Mouse (Mus musculus) liver, embryonic 12.5 days (tissue): ENCODE data around the gene BC067074. TPM values are rescaled to one million over a fixed set of nuclear protein-coding genes. Genes with fewer than 3 reads are reported as not detected.
"Not testable (repeated sequence)": the region's sequence is repeated elsewhere in the genome, so short reads cannot be mapped to it uniquely, and the experiment has no call there.

ENCODE experiments used
- ATAC-seq: fragments of 200-750 bp; cut with Nextera tagmentation; 2 replicates; pipeline ENCODE4 v1.8.0; 2017; ENCODE audit warnings: moderate number of reproducible peaks, mild to moderate bottlenecking, moderate library complexity
- H3K27ac ChIP-seq: fragments of 300-500 bp; sonication (generic); 2 replicates; pipeline ENCODE4 v1.5.1; 2016; ENCODE audit warnings: mild to moderate bottlenecking
- H3K27me3 ChIP-seq: fragments of 300-500 bp; sonication (generic); replicated peaks from 2 replicates; pipeline ENCODE4 v1.6.1; 2016; ENCODE audit warnings: mild to moderate bottlenecking, moderate library complexity
- H3K36me3 ChIP-seq: fragments of 300-500 bp; sonication (generic); 2 replicates; pipeline ENCODE4 v1.6.1; 2016; ENCODE audit warnings: mild to moderate bottlenecking, moderate library complexity
- H3K4me1 ChIP-seq: fragments of 300-500 bp; sonication (generic); 2 replicates; pipeline ENCODE4 v1.6.1; 2016
- H3K4me2 ChIP-seq: fragments of 300-500 bp; sonication (generic); 2 replicates; pipeline ENCODE4 v1.6.1; 2016; ENCODE audit warnings: mild to moderate bottlenecking, moderate library complexity
- H3K4me3 ChIP-seq: fragments of 300-500 bp; sonication (generic); 2 replicates; pipeline ENCODE4 v1.5.1; 2016; ENCODE audit warnings: mild to moderate bottlenecking, moderate library complexity
- H3K9ac ChIP-seq: fragments of 300-500 bp; sonication (generic); 2 replicates; pipeline ENCODE4 v1.6.1; 2016; ENCODE audit warnings: mild to moderate bottlenecking, moderate library complexity
- H3K9me3 ChIP-seq: fragments of 300-500 bp; sonication (generic); replicated peaks from 2 replicates; pipeline ENCODE4 v1.6.1; 2016; ENCODE audit warnings: mild to moderate bottlenecking, moderate library complexity
- WGBS: fragments of 180-500 bp; shearing (Covaris S2); methylation state at CpG from one replicate; pipeline ENCODE4 v1.1.7; 2016; ENCODE audit not compliant: insufficient replicate concordance; 5-methylcytosine and 5-hydroxymethylcytosine counted together
- polyA plus RNA-seq: library from polyadenylated mRNA; unstranded; fragments of >200 nt; fragmentation: Nextera tagmentation; extraction: Ambion mirVana; gene quantifications from 2 replicates; pipeline ENCODE4 v1.2.1, GENCODE M21; 2016

BC067074 gene
- polyA plus RNA-seq = 0.49 and 0.75 TPM in 2 replicates

DNA sequence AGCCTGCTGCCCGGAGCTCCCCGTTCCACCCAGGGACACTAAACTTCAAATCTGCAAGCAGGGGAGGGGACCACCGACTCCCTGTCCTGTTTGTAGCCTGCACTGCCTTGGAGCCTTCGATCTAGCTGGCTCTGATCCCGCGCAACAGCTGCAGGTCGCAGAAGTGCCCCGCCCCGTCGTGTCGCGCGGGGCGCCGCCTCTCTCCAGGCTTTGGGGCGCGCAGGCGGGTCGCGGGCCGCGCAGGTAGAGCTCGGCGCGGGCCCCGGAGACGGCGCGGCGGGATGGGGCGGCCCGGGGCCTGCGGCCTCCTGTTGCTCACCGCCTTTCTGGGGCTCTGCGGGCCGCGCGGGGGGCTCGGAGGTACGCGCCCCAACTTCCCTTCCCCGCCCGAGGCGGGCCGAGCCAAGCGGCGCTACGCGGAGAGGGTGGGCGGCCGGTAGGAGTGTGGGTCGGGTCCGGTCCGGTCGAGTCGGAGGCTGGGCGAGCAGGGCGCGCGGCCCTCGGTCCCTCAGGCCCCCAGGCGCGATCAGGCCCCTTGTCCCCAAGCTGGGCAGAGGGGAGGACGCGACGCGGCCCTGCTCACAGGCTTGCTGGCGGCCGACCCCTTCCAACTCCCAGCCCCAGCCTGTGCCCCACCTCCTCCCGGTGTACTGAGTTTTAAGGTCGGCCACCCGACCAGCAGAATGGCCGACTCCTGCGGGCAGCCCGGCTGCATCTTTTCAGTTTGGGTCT, at the start of gene BC067074:
BC067074 (plus strand) TSS at position 185 of the 732 bp plus-strand sequence.
- no peak within 1 kb of the TSS for H3K27ac ChIP-seq
- no peaks in the 10 kb centered on the region for H3K36me3 ChIP-seq
- peaks cover 41% of the 10 kb centered on the region for H3K27me3 ChIP-seq
- no peaks in the 10 kb centered on the region for H3K9me3 ChIP-seq
- peak within 1 kb of the TSS; percentile 58 for H3K4me3 ChIP-seq
- H3K4me2 ChIP-seq = peak within 1 kb of the TSS; percentile 72
- H3K9ac ChIP-seq = peak within 1 kb of the TSS; percentile 61
- H3K4me1 ChIP-seq = 0 out of 2 replicates have a peak, but pooled peaks cover 7% of the 10 kb centered on the region
- WGBS = 2% methylated on average over 58 of the region's 75 CpGs
- no peak for ATAC-seq

DNA sequence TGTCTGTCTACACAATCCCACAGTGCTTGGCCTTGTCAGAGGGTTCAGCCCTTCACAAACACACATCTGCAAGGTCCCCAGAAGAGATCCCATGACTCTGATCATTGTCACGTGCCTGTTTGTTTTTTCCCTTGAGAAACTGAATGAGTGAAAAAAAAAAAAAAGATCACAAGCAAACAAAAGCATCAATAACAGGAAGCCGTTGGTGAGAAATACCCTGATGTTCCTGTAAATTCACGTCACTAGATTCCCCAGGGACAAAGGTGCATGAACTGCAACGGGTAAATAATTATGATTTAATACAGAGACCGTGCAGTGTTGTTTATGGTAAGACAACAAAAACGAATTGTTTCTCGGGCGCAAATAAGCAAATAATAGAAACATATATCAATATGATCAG, 47.9 kb upstream of the BC067074 start:
- Histone ChIP-seq H3K27ac (no peak overlapping the region), H3K27me3 (no peaks in the 10 kb centered on the region)
- WGBS = 67% methylated on average over 8 of the region's 8 CpGs

DNA sequence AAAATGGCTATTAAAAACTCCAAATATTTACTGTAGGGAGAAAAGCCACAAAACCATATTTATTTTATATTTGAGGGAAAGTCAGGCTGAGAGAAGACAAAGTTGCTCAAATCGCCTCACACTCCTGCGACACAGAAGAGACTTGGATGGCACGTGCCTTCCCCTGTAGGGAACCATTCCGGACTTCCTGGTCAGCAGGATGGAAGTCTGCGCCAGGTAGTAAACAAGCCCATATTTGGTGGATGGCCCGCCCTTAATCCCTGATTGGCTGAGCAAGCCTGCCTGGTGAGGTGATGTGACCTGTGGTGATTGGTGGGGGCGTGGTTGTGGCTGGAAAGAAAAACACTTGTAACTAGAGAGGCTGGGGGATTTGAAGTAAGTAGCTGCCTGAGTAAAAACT, 40.4 kb upstream of the BC067074 start:
- H3K27me3 ChIP-seq, H3K27ac ChIP-seq, H3K9ac ChIP-seq, ATAC-seq, H3K9me3 ChIP-seq, H3K4me1 ChIP-seq, H3K4me3 ChIP-seq, H3K4me2 ChIP-seq, H3K36me3 ChIP-seq: not testable (repeated sequence)
- WGBS = 74% methylated on average over 7 of the region's 7 CpGs

More for the DNA sequence above, 47.9 kb upstream of the BC067074 start:
- no peak overlapping the region for H3K4me2 ChIP-seq
- no peaks in the 10 kb centered on the region for H3K9me3 ChIP-seq
- no peak overlapping the region for H3K4me3 ChIP-seq
- ATAC-seq = no peak
- no peaks in the 10 kb centered on the region for H3K36me3 ChIP-seq
- H3K9ac ChIP-seq = no peak overlapping the region
- H3K4me1 ChIP-seq = no peaks in the 10 kb centered on the region

DNA sequence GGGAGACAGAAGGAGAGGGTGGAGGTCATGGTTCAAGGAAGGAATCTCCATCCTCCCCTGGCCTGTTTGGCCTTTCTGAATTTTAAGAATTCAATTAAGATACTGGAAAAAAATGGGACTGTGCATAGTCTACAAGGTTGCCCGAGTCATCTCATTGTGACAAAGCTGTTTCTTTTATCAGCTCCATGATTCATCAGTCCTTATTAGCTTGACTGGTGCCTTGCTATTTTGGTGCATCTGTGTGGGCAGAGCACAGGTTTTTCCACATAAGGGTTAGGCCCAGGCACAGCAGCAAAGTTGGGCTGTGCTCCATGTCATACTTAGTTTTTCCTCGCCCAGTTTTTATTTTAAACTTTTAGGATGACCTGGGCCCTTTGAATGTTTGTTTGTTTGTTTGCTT, 36.2 kb upstream of the BC067074 start:
- H3K36me3 ChIP-seq = no peaks in the 10 kb centered on the region
- no peaks in the 10 kb centered on the region for H3K27me3 ChIP-seq
- H3K4me3 ChIP-seq = no peak overlapping the region
- no peaks in the 10 kb centered on the region for H3K4me1 ChIP-seq
- 55% methylated on average over 2 of the region's 2 CpGs for WGBS
- H3K4me2 ChIP-seq = no peak overlapping the region
- no peaks in the 10 kb centered on the region for H3K9me3 ChIP-seq
- H3K27ac ChIP-seq = no peak overlapping the region
- no peak overlapping the region for H3K9ac ChIP-seq
- ATAC-seq = no peak

DNA sequence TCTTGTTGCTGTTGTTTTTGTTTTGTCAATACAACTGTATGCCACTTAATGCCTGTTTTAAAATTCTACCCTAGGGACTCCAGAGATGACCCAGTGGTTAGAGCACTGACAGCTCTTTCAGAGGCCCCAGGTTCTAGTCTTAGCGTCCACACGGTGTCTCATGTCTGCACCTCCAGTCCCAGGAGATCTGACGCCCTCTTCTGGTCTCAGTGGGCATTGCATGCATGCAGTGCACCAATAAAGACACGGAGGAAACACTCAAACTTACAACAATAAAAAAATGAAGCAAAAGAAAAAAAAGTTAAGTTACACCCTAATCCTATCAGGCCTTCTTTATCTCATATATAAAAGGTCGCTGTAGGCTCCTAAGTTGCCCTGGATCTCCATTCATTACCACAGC, 35.8 kb upstream of the BC067074 start:
- Histone ChIP-seq H3K27ac (no peak overlapping the region), H3K9ac (no peak overlapping the region), H3K4me2 (no peak overlapping the region), H3K9me3 (no peaks in the 10 kb centered on the region), H3K36me3 (no peaks in the 10 kb centered on the region), H3K4me1 (no peaks in the 10 kb centered on the region), H3K4me3 (no peak overlapping the region), H3K27me3 (no peaks in the 10 kb centered on the region)
- ATAC-seq = no peak
- WGBS = 33% methylated on average over 5 of the region's 5 CpGs

DNA sequence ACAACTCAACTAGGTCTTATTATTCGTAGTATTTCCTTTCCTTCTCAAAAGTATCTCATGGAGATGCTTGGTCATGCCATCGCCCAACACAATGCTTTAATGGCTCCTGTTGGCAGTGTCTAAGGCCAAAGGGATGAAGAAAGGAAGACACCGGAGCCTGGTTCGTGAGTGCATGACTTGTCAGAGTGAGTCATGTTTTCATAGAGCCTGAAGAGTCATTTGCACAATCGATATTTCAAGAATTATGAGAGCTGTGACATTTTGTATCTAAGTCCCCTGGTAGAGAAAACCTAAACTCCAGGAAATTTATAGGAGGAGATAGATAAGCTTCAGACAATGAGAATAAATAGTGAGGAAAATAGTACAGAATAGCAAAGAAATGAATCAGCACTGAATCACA, 33.7 kb upstream of the BC067074 start:
- 68% methylated on average over 5 of the region's 5 CpGs for WGBS
- Histone ChIP-seq H3K36me3 (no peaks in the 10 kb centered on the region), H3K4me2 (no peak overlapping the region), H3K27ac (no peak overlapping the region), H3K9ac (no peak overlapping the region), H3K4me1 (no peaks in the 10 kb centered on the region), H3K9me3 (no peaks in the 10 kb centered on the region), H3K27me3 (no peaks in the 10 kb centered on the region), H3K4me3 (no peak overlapping the region)
- ATAC-seq = no peak

DNA sequence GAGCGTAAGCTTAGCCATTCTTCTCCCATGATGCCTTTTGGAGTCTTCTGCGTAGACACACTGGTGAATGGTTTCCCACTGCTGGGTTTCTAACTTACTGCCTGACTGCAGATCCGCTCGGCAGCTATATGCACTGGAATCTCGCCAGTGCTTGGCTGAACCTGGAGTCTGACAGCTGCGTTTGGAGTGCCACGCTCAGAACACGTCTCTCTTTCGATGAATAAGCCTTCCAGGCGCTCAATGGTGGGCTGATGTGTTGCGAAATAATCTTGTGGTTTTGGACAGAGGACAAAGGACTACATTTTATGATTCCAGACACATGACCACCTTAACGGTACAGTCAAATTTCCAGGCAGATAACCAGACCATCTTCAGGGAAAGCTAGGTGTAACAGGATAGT, 30.1 kb upstream of the BC067074 start:
- ATAC-seq = no peak
- 61% methylated on average over 12 of the region's 12 CpGs for WGBS

DNA sequence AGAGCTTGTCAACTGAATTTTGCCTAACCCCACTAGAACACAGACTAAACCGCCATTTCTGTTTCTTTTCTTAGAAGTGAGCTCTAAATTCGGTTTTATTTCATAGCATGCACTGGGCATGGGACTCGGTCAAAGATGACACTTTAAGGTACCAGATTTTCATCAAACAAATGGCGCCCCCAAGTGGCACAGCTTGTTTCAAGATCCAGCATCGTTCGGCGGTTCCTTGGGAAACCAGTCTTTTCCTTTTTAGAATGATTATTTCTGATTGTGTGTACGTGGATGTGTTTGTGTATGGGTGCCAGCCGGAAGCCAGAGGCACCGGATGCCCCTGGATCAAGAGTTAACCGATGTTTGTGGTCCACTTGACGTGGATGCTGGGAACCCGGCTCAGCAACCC, 27.7 kb upstream of the BC067074 start:
- H3K36me3 ChIP-seq = no peaks in the 10 kb centered on the region
- no peak overlapping the region for H3K9ac ChIP-seq
- H3K4me2 ChIP-seq = no peak overlapping the region
- H3K4me3 ChIP-seq = no peak overlapping the region
- WGBS = 15% methylated on average over 13 of the region's 13 CpGs
- H3K27me3 ChIP-seq = no peaks in the 10 kb centered on the region
- no peak overlapping the region for H3K27ac ChIP-seq
- no peaks in the 10 kb centered on the region for H3K4me1 ChIP-seq
- H3K9me3 ChIP-seq = no peaks in the 10 kb centered on the region
- ATAC-seq = no peak

More for the DNA sequence above, 30.1 kb upstream of the BC067074 start:
- H3K9me3 ChIP-seq = no peaks in the 10 kb centered on the region
- no peak overlapping the region for H3K4me2 ChIP-seq
- H3K9ac ChIP-seq = no peak overlapping the region
- H3K4me3 ChIP-seq = no peak overlapping the region
- no peak overlapping the region for H3K27ac ChIP-seq
- no peaks in the 10 kb centered on the region for H3K4me1 ChIP-seq
- no peaks in the 10 kb centered on the region for H3K27me3 ChIP-seq
- H3K36me3 ChIP-seq = no peaks in the 10 kb centered on the region

DNA sequence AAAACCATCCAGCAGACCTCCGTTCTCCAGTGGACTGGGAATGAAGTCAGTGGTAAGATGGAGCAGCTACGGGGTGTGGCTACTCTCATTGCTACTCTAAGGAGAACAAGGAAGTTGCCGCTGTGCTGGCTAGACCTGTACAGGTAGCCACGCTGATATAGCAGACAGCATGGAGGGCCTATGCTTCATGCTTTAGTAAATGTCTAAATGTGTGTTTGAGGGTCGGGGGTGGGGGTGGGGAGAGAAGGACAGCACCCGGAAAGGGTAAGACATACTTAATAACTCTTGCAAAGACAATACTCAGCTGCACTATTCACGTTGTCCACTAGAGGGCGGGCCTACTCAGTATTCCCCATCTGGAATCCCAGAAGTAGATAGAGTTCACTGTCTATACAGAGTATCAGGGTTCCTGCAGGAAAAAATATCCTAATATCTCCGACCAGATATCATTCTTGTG, 26.4 kb upstream of the BC067074 start:
- 18% methylated on average over 9 of the region's 9 CpGs for WGBS
- no peak overlapping the region for H3K4me2 ChIP-seq

DNA sequence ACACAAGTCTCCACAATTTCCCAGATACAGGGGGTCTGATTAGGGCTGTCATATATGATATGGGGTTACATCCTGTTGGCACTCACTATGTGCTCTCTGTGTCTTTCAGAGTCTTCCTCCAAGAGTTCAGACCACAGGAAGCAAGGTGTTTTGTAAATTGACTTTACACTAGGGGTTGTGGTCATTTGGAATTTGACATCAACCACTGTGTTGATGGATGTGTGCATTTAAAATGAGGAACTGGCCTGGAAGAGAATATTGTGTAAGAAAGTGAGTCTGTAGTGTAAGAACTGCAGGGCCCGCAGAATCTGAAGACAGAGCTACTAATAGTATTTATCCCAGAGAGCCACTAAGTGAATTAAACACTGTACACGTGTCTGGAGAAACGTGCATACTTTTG, 25.8 kb upstream of the BC067074 start:
- Histone ChIP-seq H3K9me3 (no peaks in the 10 kb centered on the region), H3K27me3 (no peaks in the 10 kb centered on the region), H3K4me1 (no peaks in the 10 kb centered on the region), H3K27ac (no peak overlapping the region), H3K4me3 (no peak overlapping the region), H3K9ac (no peak overlapping the region), H3K36me3 (no peaks in the 10 kb centered on the region), H3K4me2 (no peak overlapping the region)
- ATAC-seq = no peak
- WGBS = 35% methylated on average over 3 of the region's 3 CpGs

More for the DNA sequence above, 26.4 kb upstream of the BC067074 start:
- Histone ChIP-seq H3K4me3 (no peak overlapping the region), H3K36me3 (no peaks in the 10 kb centered on the region), H3K4me1 (no peaks in the 10 kb centered on the region), H3K9me3 (no peaks in the 10 kb centered on the region), H3K9ac (no peak overlapping the region), H3K27me3 (no peaks in the 10 kb centered on the region), H3K27ac (no peak overlapping the region)
- ATAC-seq = no peak

DNA sequence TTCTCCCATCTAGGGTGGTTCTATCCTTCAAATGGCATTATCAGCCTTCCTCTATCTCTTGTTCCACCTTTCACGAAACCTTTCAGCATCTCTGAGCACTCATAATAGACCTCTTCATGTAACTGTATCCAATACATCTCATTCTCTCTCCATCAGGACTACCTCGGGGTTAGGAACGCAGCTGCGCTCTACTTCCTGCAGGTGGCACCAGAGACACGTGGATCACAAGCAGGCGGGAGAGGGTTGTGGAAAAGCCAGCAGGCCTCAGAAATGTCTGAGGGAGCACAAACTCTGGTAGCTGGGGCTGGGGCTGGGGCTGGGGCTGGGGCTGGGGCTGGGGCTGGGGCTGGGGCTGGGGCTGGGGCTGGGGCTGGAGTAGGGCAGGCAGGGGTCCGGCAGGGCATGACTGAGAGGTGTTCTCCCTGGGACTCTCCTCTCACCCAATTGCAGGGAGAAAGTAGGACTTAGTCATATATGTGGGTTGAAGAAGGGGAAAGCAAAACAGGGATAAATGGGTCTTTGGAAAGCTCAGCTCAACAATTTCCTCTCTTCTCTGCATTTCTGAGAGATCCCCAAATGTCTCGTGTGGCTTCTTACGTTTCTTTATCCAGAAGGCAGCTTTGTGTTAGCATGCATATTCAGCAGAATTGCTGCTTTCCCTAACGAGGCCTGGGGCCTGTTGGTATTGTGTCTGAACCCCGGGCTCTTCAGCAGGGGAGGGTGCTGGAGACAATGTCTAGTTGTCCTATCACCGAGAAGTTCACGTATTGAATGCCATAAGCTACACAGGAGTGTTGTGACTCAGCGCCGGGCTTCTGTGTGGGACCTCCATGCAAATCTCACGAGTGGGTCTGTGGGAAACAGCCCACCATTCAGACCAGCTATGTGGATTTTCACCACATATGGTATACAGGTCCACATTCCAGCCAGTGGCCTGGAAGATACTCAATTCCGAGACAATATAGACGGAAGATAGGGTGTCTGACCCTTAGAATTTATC, 22.9 kb upstream of the BC067074 start:
- Histone ChIP-seq H3K27me3 (no peaks in the 10 kb centered on the region), H3K4me3 (no peak overlapping the region), H3K4me2 (no peak overlapping the region), H3K4me1 (no peaks in the 10 kb centered on the region), H3K36me3 (no peaks in the 10 kb centered on the region), H3K9ac (no peak overlapping the region), H3K9me3 (no peaks in the 10 kb centered on the region), H3K27ac (no peak overlapping the region)
- ATAC-seq = no peak
- WGBS = 52% methylated on average over 18 of the region's 18 CpGs

DNA sequence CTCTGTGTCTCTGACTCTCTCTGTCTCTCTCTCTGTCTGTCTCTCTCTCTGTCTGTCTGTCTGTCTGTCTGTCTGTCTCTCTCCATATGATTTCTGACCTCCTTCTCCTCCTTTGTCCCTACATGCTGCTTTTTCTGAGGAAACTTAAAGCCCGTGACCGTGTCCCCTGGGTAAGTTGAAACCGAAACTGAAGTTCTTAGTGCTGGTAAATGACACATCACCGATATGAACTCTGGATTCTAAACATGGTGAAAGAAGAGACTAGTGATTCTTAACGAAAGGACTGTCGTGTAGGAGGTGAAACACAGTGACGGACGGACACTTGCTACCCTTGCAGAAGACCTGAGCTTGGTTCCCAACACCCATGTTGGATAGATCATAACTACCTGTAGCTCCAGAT, 21.8 kb upstream of the BC067074 start:
- H3K4me3 ChIP-seq = no peak overlapping the region
- no peak overlapping the region for H3K27ac ChIP-seq
- H3K4me2 ChIP-seq = no peak overlapping the region
- ATAC-seq = no peak
- no peaks in the 10 kb centered on the region for H3K27me3 ChIP-seq
- 78% methylated on average over 8 of the region's 8 CpGs for WGBS
- no peaks in the 10 kb centered on the region for H3K9me3 ChIP-seq
- no peaks in the 10 kb centered on the region for H3K4me1 ChIP-seq
- no peaks in the 10 kb centered on the region for H3K36me3 ChIP-seq
- H3K9ac ChIP-seq = no peak overlapping the region
